Mouse (Mus musculus) B cell, adult 2 months (primary cell): Measurements from ENCODE around the gene Clnk.
"Not testable (repeated sequence)": the region's sequence is repeated elsewhere in the genome, so short reads cannot be mapped to it uniquely, and the experiment has no call there.

Experiments
- DNase-seq, 2 experiments: peaks; one replicate each; pipeline ENCODE4 v3.0.0; 2022

Clnk gene

GRCm38 (mm10) chr5:38876622-38877021 lies at the start of gene Clnk:
Gene Clnk, minus strand, starts transcription at chr5:38876812.
- DNase-seq, result no peak

GRCm38 (mm10) chr5:38905271-38905670 lies 28.7 kb upstream of the Clnk start:
- DNase-seq, result no peak

- no peak for DNase-seq
Measured at GRCm38 (mm10) chr5:38904528-38905044, 28.0 kb upstream of the Clnk start.

GRCm38 (mm10) chr5:38902889-38903288 lies 26.3 kb upstream of the Clnk start:
- DNase-seq, result no peak

GRCm38 (mm10) chr5:38899051-38899450 lies 22.4 kb upstream of the Clnk start:
- DNase-seq, result no peak

GRCm38 (mm10) chr5:38888646-38889045 lies 12.0 kb upstream of the Clnk start:
- DNase-seq, result no peak

- no peak for DNase-seq
Measured at GRCm38 (mm10) chr5:38886623-38887275, 10.1 kb upstream of the Clnk start.

- not testable (repeated sequence) for DNase-seq
Measured at GRCm38 (mm10) chr5:38882635-38883034, 6.0 kb upstream of the Clnk start.

GRCm38 (mm10) chr5:38881728-38882620 lies 5.4 kb upstream of the Clnk start:
- no peak for DNase-seq

- DNase-seq, result no peak
Measured at GRCm38 (mm10) chr5:38881416-38881727, 4.8 kb upstream of the Clnk start.

GRCm38 (mm10) chr5:38879989-38880706 lies 3.5 kb upstream of the Clnk start:
- no peak for DNase-seq

- no peak for DNase-seq
Measured at GRCm38 (mm10) chr5:38875403-38875802, 1.2 kb downstream of the Clnk start.

- DNase-seq, result no peak
Measured at GRCm38 (mm10) chr5:38874931-38875330, 1.7 kb downstream of the Clnk start.

GRCm38 (mm10) chr5:38872906-38873305 lies 3.7 kb downstream of the Clnk start:
- DNase-seq, result no peak

- no peak for DNase-seq
Measured at GRCm38 (mm10) chr5:38871591-38871990, 5.0 kb downstream of the Clnk start.

GRCm38 (mm10) chr5:38870485-38870884 lies 6.1 kb downstream of the Clnk start:
- DNase-seq, result no peak

GRCm38 (mm10) chr5:38869976-38870375 lies 6.6 kb downstream of the Clnk start:
- no peak for DNase-seq

GRCm38 (mm10) chr5:38864624-38865023 lies 12.0 kb downstream of the Clnk start:
- no peak for DNase-seq

GRCm38 (mm10) chr5:38863029-38863428 lies 13.6 kb downstream of the Clnk start:
- DNase-seq, result no peak

- no peak for DNase-seq
Measured at GRCm38 (mm10) chr5:38862288-38862985, 14.2 kb downstream of the Clnk start.

GRCm38 (mm10) chr5:38858015-38858721 lies 18.4 kb downstream of the Clnk start:
- DNase-seq, result no peak

- no peak for DNase-seq
Measured at GRCm38 (mm10) chr5:38857591-38857990, 19.0 kb downstream of the Clnk start.
